Comparison of ENCODE assay signal across 1 mouse cellular context in genomic region chr3:116217398-116217797, GRCm38 (mm10). TPM values are rescaled to one million over a fixed set of nuclear protein-coding genes. Genes with fewer than 3 reads are reported as not detected.
"Had no signal": no experiment of that assay in that cellular context is flagged by ENCODE, and none has a peak within 500 bp of the region (broad histone marks: within the 10 kb centered on the region; RNA-seq: fewer than 3 reads in every experiment).

No protein-coding gene starts in this region.

RNA-seq across cellular contexts. Expression of gene Gpr88, which starts 35.9 kb away (rescaled TPM):
- total RNA-seq: hematopoietic stem cell, adult 5-6 weeks had no signal
